Mouse (Mus musculus) heart, postnatal 0 days (tissue): ENCODE measurements around the gene Paf1.

Experiments used
- CTCF ChIP-seq: IDR thresholded peaks from 2 replicates; pipeline ENCODE4 v1.5.1; 2016; ENCODE audit warnings: antibody characterized with exemption, control low read depth, low read depth
- EP300 ChIP-seq: IDR thresholded peaks from 2 replicates; pipeline ENCODE4 v1.6.1; 2016; ENCODE audit warnings: antibody characterized with exemption, low read depth

DNA sequence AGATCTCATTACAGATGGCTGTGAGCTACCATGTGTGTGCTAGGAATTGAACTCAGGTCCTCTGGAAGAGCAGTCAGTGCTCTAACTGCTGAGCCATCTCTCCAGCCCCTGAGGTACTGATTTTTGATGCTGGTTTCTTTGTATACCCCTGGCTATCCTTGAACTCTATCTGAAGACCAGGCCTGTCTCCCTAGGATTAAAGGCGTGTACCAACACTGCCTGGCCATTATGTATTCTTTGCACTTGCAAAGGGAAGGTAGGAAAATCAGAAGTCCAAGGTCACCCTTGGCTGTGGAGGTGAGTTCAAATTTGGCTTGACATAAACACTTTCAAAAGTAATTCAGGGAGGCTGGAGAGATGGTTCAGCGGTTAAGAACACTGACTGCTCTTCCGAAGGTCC is 38.2 kb upstream of the Paf1 start:
- no peak for TF ChIP-seq CTCF
- TF ChIP-seq EP300, result no peak
